Mouse (Mus musculus) E14TG2a.4 (cell line): ENCODE data around the gene Dusp6.

Experiments
- CTCF ChIP-seq: conservative IDR thresholded peaks from 2 replicates; pipeline ENCODE4 v1.5.1; 2014; ENCODE audit warnings: low read length
- NANOG ChIP-seq: IDR thresholded peaks from 2 replicates; pipeline ENCODE4 v1.6.1; 2014; ENCODE audit warnings: borderline replicate concordance, low read length, mixed read lengths

DNA sequence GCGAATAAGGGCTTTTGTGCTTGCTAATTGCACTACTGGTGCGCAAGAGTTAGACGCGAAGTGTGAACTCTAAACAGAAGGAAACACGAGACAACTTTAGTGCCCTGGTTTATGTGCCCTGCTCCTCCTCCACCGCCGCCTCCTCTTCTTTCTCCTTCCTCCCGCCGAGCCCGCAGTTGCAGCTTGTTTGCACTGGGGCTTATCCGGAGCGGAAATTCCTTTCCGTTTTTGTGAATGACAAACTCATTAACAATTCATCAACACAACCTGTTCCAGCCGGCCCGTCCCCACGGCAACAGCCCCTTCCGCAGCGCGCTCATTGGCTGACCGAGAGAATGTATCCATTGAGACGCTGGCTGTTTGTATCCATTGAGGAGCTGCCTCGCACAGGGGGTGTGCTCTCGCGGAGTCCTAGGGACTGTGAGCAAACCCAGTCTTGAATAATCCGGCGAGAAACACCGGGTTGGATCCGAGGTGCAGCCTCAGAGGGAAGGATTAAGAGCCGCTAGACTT lies at the start of gene Dusp6:
- TF ChIP-seq CTCF (no peak), NANOG (no peak)
